Mouse (Mus musculus) embryo, embryonic 11.5 days (tissue): Measurements from ENCODE around the gene Ephb6.

Source experiments
- DNase-seq: peaks from one replicate; pipeline ENCODE4 v3.0.0-alpha.2; 2012; ENCODE audit warnings: low read depth, low spot score

Ephb6 gene

DNA sequence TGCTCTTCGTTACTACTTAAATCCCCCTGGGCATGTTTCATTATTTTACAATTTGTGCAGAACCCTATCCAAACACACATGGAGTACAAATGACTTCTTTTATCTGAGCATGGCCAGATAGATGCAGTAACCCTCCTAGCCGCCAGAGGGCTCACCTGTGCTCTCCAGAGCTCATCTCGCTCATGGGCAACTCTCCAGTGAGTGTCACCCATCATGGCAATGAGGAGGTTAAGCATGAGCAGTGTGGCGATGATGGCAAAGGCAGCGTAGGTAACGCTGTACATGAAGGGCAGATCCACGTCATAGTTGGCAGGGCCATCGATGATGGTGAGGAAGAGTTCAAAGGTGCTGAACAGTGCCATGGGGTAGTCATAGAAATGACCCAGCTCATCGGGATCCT, 17.4 kb downstream of the Ephb6 start:
- no peak for DNase-seq

DNA sequence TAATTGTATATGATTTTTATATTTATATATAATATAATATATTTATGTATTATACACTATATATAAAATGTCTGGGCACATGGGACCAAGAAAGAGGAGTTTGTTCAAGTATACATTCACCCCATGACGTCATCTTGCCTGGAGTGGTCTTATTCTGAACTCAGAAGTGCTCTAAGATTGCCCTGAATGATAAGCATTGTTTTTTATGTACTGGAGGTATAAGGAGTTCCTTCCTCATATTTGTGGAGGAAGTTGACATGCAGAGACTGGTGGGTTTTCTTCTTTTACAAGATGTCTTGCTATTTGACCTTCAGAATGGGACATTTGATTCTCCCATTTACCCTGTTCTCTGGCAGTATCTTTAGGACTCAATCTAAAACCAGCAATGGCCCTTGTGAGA, 22.9 kb downstream of the Ephb6 start:
- DNase-seq: no peak

DNA sequence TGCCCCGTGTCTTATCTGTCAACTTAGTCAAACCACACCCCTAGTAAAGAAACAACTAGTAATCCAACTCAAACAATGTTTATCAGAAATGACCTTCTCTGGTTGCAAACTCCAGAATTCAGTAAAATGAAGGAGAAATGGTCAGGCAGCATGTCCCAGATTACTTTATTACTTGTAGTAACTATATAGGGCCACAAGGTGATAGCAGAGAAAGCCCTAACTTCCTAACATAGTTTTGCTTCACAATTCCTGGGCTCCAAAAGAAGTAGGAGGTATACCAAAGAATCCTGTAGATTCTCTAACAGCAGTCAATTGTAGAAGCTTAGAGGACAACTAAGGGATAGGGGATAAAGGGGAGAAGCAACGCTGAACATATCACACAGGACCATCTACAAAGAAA, 25.5 kb downstream of the Ephb6 start:
- no peak for DNase-seq

DNA sequence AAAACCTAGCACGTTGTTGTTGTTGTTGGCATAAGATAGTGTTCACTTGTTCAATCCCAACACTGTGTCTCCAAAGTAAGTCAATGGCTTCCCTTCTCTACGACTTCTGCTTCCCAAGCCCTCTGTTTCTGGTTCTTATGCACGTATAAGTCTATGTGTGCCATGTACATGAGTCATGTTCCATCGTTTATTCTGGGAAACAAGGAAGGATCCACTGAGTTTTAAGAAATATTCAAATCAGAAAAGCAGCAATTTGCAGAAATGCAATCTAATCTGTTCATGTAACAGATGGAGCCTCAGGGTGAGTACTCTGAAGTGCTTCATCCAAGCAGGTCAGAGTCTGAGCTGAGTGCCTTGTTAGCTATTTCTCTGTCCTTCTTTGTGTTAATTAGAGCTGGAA, 26.3 kb downstream of the Ephb6 start:
- DNase-seq: no peak

DNA sequence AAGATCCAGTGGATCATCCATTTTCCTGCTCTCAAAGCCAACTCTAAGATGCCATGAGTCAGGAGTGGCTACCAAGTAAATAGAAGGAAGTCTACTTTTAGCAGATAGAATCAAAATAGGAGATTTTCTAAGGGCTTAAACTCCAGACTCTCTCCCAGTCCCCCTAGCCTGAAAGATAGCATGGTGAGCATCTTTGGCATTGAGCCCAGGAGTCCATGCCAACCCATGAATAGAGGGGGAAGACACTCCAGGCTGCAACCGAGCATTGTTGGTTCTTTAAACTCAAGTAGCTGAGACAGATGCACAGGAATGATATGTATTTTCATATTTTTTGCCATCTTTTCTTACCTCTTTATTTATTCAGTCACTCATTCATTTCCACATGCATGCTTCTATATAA, 29.9 kb downstream of the Ephb6 start:
- no peak for DNase-seq

DNA sequence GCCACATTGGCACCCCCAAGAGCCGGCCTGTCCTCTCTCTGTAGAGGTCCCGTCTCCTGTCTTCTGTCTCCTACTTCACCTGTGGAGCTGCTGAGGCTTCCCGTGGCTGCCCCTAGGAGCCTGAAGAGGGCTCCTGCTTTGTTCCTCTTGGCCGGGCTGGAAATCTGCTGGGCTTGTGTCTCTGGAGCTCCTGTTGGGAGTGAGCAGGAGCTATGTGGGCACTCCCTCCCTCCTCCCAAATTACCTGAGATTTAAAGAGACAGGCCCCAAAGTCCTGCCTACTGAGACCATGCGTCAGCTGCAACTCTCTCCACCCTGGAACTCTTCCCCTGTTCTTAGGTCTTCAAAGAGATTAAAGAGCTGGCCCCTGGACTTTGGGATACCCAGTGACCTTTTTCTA, 30.9 kb downstream of the Ephb6 start, which contains the start of gene Trpv6:
Gene Trpv6, minus strand, starts transcription at position 228 of the 400 bp plus-strand sequence.
- no peak for DNase-seq

DNA sequence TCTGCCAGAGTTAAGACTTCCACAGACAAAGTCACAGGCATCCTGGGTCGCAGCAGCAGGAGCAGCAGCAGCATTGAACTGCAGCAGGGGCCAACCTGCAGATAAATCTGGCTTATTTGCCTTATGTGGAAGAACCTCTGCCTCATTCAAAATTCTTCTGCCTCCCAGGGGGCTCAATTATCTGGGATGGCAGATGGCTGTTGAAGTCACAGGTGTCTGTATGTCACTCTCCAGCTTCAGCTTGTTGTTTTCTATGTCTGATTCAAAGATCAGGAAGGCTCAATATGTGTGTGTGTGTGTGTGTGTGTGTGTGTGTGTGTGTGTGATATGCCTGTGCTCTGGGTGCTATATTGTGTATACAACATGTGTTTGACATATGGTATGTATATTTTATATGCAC, 32.1 kb downstream of the Ephb6 start:
- DNase-seq: no peak

DNA sequence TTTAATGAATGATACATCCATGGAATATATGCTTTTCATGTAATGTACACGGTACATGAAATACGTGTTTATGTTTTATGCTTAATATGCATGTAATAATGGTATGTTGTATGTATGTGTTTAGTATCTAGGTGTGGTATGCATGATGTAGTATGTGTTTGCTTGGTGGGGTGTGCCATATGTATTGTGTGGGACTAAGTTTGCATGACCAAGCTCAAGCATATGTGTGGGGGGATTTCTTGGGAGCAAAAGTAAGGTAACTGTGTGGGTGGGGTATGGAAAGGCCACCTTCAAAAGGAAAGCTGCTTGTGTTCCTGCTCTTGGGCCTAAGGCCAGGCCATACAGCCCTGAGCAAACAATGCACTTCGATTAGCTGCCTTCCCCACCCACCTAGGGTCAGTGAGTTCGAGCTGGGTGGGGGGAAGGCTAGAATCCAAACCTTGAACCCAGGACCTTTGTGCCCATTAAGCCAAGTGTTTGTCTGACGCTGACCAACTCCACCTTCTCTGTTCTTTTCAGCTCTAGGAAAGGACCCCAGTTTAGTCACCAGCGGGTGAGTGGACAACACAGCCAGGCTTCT, 32.7 kb downstream of the Ephb6 start:
- DNase-seq: no peak

DNA sequence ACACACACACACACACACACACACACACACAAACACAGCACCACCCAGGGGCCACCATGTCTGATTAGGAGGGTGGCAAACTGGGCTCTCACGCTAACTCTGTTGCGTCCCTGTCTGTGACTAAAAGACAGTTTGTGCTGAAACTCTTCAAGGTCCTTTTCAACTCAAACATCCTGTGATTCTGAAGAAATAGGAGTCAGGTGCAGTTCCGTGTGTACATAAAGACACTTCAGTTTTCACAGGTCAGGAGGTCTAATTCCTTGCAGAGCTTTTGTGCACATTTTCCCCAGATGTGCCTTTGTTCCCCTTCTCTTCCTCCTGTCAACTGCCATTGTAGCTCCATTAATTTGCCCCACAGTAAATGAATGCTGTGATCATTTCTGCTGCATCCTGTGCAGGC, 35.2 kb downstream of the Ephb6 start:
- no peak for DNase-seq

DNA sequence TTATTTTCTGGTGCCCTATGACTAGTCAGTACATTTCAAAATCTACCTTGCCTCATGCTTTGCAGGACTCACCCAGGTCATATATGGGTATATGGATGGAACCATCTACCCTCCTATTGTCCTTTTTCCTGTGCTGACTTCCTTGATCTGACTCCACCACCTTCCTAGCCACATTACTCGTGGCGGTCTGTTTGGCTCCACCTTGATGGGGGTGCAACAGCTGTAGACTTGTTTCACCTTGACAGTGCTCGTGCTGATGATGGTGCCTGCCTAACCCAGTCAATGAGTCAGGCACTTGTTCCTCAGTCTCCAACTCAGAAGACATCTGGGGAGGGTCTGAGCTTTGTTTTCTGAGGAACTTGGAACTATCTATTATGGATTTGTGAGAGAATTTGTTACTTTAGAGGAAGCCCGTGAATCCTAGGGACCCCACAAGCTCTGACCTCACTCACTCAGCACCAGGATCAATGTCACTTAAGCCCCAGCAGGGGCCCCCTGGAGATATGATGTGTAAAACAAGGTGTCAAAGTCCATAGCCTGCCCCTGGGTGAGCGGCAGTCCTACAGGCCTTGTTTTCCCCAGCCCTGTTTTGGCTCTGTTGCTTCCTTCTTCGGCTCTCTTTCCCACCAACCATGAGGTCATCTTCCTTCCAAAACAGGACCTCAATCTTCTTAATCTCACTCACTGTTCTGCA, 36.0 kb downstream of the Ephb6 start:
- no peak for DNase-seq

DNA sequence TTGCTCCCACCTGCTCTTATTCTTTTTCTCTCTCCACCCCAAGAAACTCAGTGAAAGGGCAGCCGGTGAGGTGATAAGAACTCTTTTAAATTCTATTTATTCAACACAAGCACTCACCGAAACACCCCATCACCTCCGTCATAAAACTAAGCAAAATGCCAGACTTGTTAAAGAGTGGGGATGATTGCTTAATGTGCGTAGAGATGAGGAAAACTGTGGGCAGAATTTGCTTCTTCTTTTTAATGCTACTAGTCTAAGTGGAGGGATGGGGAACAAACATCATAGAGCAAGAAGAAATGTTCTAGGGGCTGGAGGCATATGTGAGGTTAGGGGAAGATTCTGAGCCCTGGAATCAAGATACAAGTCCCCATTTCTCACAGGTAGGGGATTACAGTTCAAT, 37.5 kb downstream of the Ephb6 start:
- DNase-seq: no peak

DNA sequence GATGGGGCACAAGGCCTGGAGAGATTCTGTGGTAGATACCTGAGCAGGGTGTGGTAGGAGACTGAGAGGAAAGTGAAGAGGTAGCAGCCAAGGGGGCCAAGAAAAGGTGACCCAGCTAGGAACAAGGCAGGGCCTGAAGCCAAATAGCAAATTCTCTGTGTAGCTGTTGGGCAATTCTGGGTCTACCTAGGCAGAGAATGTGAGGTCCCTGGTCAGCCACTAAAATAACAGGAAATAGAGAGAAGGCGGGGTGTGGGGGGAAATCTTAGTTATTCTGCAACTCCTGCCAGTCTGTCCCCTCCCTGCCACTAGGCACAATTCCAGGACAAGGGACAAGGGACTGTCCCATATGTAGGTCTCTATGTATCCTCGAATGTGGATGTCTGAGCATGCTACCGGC, 37.9 kb downstream of the Ephb6 start:
- no peak for DNase-seq

DNA sequence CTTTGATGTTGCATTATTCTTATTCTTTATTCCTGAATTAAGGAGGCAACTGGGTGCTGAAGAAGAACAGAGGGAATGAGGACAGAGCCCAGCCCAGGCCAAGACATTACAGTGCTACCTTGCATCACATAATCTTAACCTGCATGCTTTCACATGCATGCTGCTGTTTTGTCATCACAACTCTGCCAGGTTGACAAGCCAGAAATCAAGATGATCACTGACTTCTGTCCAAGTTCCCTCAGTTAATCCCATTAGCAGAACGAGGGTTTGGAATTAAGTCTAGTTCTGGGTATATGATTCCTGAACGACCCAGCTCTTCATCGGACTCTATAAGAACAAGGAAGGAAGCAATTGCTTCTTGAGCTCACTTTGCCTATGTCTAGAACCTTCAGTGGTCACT, 40.9 kb downstream of the Ephb6 start:
- DNase-seq: no peak

DNA sequence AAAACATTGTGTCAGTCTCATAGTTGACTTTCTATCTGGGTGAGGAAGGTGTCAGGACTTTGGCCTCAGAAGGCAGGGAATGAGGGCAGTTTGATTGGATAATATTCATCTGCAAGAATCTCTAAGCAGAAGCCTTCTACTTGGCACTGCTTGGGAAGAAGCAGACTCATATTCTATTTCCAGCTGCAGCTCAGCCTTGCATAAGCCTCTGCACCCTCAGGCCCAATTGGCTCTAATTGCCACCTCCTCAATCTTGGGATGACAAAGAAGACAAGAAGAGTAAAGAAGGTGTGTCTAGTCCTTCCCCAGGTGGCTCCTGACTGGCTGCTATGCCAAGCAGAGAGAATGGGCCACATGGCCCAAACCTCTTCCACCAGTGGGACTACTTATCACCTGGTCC, 41.4 kb downstream of the Ephb6 start:
- no peak for DNase-seq

DNA sequence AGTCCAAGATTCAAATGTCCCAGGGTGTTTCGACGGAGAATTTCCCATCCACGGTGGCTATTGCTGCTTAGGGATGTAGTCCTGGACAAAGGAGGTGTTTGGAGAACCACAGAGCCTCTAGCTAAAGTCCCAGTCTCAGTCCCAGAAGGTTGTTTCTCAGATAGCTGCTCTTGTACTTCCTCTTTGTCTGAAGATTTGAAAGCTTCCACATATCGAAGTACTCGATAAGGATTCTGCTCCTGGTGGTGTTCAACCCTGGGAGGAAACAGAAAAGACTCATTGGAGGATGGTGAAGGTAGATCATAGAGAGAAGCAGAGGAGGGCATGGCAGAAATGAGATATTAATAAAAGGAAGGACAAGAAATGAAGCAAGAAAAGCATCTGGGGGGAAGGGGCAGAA, 47.9 kb downstream of the Ephb6 start:
- no peak for DNase-seq

DNA sequence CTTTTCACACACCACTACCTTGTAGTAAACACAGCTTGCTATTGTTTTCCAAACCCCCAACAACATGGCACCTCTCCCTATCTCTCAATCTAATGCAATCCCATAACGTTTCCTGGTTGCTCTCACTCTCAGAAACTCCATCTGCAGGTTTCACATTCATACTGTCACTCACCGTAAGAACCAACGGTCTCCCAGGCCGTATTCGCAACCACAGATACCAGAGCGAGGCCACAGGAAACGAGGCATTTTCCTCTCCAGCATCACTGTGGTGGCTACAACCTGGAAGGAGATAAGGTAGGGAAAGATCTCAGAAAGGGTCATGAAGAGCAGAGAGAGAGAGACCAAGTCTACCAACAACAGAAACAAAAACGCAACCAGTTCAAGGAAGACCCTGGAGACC, 49.4 kb downstream of the Ephb6 start:
- DNase-seq: no peak

DNA sequence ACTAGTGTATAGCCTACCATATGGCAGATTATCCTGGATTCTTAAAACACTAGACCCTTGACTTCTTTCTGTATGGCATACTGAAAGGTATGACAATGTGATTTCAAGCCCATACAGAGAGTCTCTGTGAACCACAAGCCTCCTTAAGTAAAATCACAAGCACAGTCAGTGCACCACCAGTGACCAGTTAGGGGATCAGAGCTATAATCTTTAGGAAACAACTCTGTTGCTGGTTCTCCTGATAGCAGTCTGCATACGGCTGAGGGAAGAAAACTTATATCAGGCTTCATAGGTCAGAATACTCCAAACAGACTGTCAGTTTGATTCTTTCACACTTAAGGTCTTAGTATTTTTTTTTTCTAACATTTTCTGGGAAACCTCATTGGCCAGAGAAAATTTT, 53.2 kb downstream of the Ephb6 start:
- DNase-seq: no peak

DNA sequence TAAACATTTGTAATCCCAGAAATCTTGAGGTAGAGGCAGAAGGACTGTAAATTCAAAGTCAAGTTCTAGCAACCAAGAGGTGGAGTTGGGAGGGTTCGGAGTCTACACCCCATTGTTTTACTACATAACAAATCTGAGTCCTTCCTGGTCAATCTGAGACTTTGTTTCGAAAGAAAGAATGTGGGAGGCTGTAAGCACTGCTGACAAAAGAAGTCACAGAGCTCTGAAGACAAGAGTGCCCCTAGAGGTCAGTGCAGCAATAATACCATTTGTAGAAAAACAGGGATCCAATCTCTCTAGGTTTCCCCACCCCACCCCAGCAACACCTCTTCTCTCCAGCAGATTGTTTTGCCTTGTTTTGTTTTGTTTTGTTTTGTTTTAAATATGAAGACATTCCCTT, 57.0 kb downstream of the Ephb6 start:
- no peak for DNase-seq
